Mouse (Mus musculus) spleen, adult 2 months (tissue): ENCODE measurements around the gene Gm10073. TPM values are rescaled to one million over a fixed set of nuclear protein-coding genes. Genes with fewer than 3 reads are reported as not detected.
"Not testable (repeated sequence)": the region's sequence is repeated elsewhere in the genome, so short reads cannot be mapped to it uniquely, and the experiment has no call there.

Experiments used
- DNase-seq, 2 experiments: peaks; one replicate each; pipeline versions ENCODE4 v3.0.0 to v3.0.0-alpha.2; 2012 to 2021; ENCODE audit warnings: low spot score in 2 of 2, low read depth in 1 of 2
- H3K27ac ChIP-seq: fragments of 200-500 bp; 2 replicates; pipeline ENCODE4 v1.5.1; 2012; ENCODE audit warnings: low read length, inconsistent platforms; ENCODE audit not compliant: insufficient read depth
- H3K27me3 ChIP-seq: fragments of 200-500 bp; 2 replicates; pipeline ENCODE4 v1.6.1; 2012; ENCODE audit warnings: mild to moderate bottlenecking, moderate library complexity, low read length, inconsistent platforms; ENCODE audit not compliant: control insufficient read depth, insufficient read depth
- H3K36me3 ChIP-seq: fragments of 200-500 bp; 2 replicates; pipeline ENCODE4 v1.6.1; 2012; ENCODE audit warnings: mild to moderate bottlenecking, low read length, inconsistent platforms; ENCODE audit not compliant: control insufficient read depth, insufficient read depth
- H3K4me1 ChIP-seq: fragments of 200-500 bp; 2 replicates; pipeline ENCODE4 v1.6.1; 2011; ENCODE audit warnings: inconsistent platforms; ENCODE audit not compliant: control insufficient read depth, insufficient read depth, insufficient read length
- H3K4me3 ChIP-seq: fragments of 200-500 bp; 2 replicates; pipeline ENCODE4 v1.5.1; 2011; ENCODE audit warnings: mild to moderate bottlenecking, inconsistent platforms; ENCODE audit not compliant: insufficient read depth, insufficient read length; ENCODE audit errors: extremely low read depth
- CTCF ChIP-seq: fragments of 200-500 bp; IDR thresholded peaks from 2 replicates; pipeline ENCODE4 v1.5.1; 2011; ENCODE audit warnings: mild to moderate bottlenecking, inconsistent platforms; ENCODE audit not compliant: insufficient read depth, insufficient read length, insufficient replicate concordance; ENCODE audit errors: extremely low read depth
- POLR2A ChIP-seq: fragments of 200-500 bp; IDR thresholded peaks from 2 replicates; pipeline ENCODE4 v1.6.1; 2011; ENCODE audit warnings: low read depth, low read length, inconsistent platforms
- WGBS: fragments of 180-500 bp; shearing (Covaris S2); methylation state at CpG from one replicate; pipeline ENCODE4 v1.1.7; 2018; 5-methylcytosine and 5-hydroxymethylcytosine counted together
- polyA plus RNA-seq: library from polyadenylated mRNA; depleted of rRNA; stranded (reverse); fragments of >200 nt; gene quantifications from 2 replicates; pipeline ENCODE4 v1.2.3, GENCODE M21; 2012

The Gm10073 gene
- polyA plus RNA-seq, 1 experiment: 153 TPM

GRCm38 (mm10) chr8:106581344-106582088, 8.3 kb upstream of the Gm10073 start:
- 74% methylated on average over 6 of the region's 6 CpGs for WGBS
- no peaks in the 10 kb centered on the region; the same call in 1 of the 2 replicates for H3K4me1 ChIP-seq
- H3K27me3 ChIP-seq: no peaks in the 10 kb centered on the region
- TF ChIP-seq POLR2A: no peak
- TF ChIP-seq CTCF: no peak
- H3K36me3 ChIP-seq: no peaks in the 10 kb centered on the region
- DNase-seq: no peak
- H3K27ac ChIP-seq: no peak overlapping the region
- H3K4me3 ChIP-seq: no peak overlapping the region

DNA sequence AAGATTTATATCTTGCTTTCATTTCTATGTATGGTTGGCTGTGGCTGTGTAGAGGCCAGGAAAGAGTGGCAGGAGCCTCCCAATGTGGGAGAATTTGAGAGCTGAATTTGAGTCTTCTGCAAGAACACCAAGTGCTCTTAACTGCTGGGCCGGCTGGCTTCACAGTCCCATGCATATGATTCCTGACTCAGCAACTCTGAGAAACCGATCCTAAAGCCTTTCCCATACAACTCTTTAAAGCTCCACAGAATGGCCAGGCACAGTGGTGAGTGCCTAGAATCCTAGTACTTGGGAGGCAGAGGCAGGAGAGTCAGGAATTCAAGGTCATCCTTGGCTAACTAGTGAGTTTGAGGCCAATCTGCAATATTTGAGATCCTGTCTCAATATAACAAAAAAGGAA, 6.2 kb upstream of the Gm10073 start:
- TF ChIP-seq CTCF: no peak
- TF ChIP-seq POLR2A: no peak
- H3K4me1 ChIP-seq: no peaks in the 10 kb centered on the region; the same call in 1 of the 2 replicates
- no peaks in the 10 kb centered on the region for H3K27me3 ChIP-seq
- H3K4me3 ChIP-seq: no peak overlapping the region
- H3K36me3 ChIP-seq: no peaks in the 10 kb centered on the region
- H3K27ac ChIP-seq: no peak overlapping the region
- no peak for DNase-seq
- WGBS: 81% methylated on average over 2 of the region's 2 CpGs

- Histone ChIP-seq H3K27ac (no peak overlapping the region), H3K36me3 (no peaks in the 10 kb centered on the region), H3K4me1 (no peaks in the 10 kb centered on the region; the same call in 1 of the 2 replicates), H3K4me3 (no peak overlapping the region), H3K27me3 (no peaks in the 10 kb centered on the region)
- 30% methylated on average over 6 of the region's 6 CpGs for WGBS
- TF ChIP-seq POLR2A (no peak), CTCF (no peak)
- no peak for DNase-seq
These were observed 3.7 kb upstream of the Gm10073 start for GRCm38 (mm10) chr8:106576849-106577555.

- H3K4me3 ChIP-seq: no peak overlapping the region
- DNase-seq: no peak
- no peak overlapping the region for H3K27ac ChIP-seq
- TF ChIP-seq POLR2A (no peak), CTCF (no peak)
- no peaks in the 10 kb centered on the region; the same call in 1 of the 2 replicates for H3K4me1 ChIP-seq
- H3K27me3 ChIP-seq: no peaks in the 10 kb centered on the region
- no peaks in the 10 kb centered on the region for H3K36me3 ChIP-seq
- WGBS: 11% methylated on average over 4 of the region's 4 CpGs
These were observed 1.0 kb upstream of the Gm10073 start for GRCm38 (mm10) chr8:106574283-106574682.

DNA sequence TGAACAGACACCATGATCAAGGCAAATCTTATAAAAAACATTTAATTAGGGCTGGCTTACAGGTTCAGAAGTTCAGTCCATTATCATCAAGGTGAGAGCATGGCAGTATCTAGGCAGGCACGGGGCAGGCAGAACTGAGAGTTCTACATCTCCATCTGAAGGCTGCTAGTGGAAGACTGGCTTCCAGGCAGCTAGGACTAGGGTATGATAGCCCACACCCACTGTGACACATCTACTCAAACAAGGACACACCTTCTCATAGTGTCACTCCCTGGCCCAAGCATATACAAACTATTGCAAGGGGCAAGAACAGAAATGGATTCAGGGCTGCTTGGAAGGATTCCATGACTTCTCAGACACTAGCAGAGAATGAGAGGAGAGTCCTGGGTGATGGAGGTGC, 1.1 kb downstream of the Gm10073 start:
- not testable (repeated sequence) for H3K4me1 ChIP-seq, DNase-seq, H3K27ac ChIP-seq, H3K27me3 ChIP-seq, H3K4me3 ChIP-seq, H3K36me3 ChIP-seq
- WGBS: 76% methylated on average over 1 of the region's 1 CpGs

DNA sequence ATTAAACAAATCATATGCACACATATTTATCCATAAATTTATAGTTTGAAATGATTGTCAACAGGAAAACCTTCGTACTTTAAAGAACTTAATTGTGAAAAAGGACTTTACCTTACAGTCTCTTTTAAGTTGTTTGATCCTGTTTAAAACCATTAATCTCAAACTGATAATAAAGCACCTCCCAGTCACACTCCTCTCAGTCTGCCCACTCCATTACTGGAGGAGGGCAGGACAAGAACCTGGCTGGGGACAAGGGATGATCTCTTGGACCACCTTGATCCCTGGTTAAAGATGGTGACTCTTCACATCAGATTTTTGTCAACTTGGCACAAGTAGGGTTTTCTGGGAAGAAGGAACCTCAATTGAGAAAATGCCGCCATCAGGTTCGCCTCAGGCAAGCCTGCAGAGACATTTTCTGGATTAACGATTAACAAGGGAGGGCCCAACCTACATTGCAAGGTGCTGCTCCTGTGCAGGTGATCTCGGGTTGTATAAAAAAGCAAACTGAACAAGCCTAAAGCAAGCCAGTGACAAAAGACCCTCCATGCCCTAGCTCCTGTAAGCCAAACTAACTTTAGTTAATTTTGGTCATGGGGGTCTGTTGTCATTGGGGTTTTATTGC, 1.6 kb downstream of the Gm10073 start:
- 88% methylated on average over 5 of the region's 5 CpGs for WGBS
- Histone ChIP-seq H3K4me1 (no peaks in the 10 kb centered on the region), H3K27me3 (no peaks in the 10 kb centered on the region), H3K27ac (no peak overlapping the region), H3K36me3 (no peaks in the 10 kb centered on the region), H3K4me3 (no peak overlapping the region)
- no peak for TF ChIP-seq CTCF
- no peak for DNase-seq

- WGBS: 88% methylated on average over 4 of the region's 4 CpGs
- DNase-seq: no peak
- no peak for TF ChIP-seq CTCF
- no peak for TF ChIP-seq POLR2A
- no peak overlapping the region for H3K27ac ChIP-seq
- H3K36me3 ChIP-seq: no peaks in the 10 kb centered on the region
- H3K4me3 ChIP-seq: no peak overlapping the region
- H3K27me3 ChIP-seq: no peaks in the 10 kb centered on the region
- no peaks in the 10 kb centered on the region for H3K4me1 ChIP-seq
These were observed 2.9 kb downstream of the Gm10073 start for GRCm38 (mm10) chr8:106570386-106570785.
